Mouse (Mus musculus) MEL (cell line): ENCODE results near the gene Pard3b. TPM values are rescaled to one million over a fixed set of nuclear protein-coding genes. Genes with fewer than 3 reads are reported as not detected.

ENCODE experiments used
- DNase-seq: peaks from one replicate; pipeline ENCODE4 v3.0.0; 2011; ENCODE audit warnings: low read depth, low spot score
- H3K27ac ChIP-seq: 2 replicates; pipeline ENCODE4 v1.5.1; 2012; ENCODE audit warnings: low read depth, mild to moderate bottlenecking, control low read depth, low read length, moderate library complexity; ENCODE audit not compliant: control insufficient read depth
- H3K27me3 ChIP-seq, 2 experiments: fragments of 150-350 bp in 1 of 2; sonication (generic) in 1 of 2; 2 replicates each; pipeline ENCODE4 v1.6.1; 2012; ENCODE audit warnings: low read length in 2 of 2, mild to moderate bottlenecking in 2 of 2, improper control_type of control experiment in 1 of 2, moderate library complexity in 1 of 2; ENCODE audit not compliant: insufficient read depth in 2 of 2, control insufficient read depth in 1 of 2
- H3K36me3 ChIP-seq, 2 experiments: 2 replicates each; pipeline ENCODE4 v1.6.1; 2012 to 2014; ENCODE audit warnings: low read length in 2 of 2, improper control_type of control experiment in 1 of 2, inconsistent platforms in 1 of 2, mild to moderate bottlenecking in 1 of 2; ENCODE audit not compliant: insufficient read depth in 2 of 2, control insufficient read depth in 1 of 2
- H3K4me1 ChIP-seq, 2 experiments: fragments of 150-350 bp in 1 of 2; sonication (generic) in 1 of 2; 2 replicates each; pipeline ENCODE4 v1.6.1; 2012; ENCODE audit warnings: low read length in 2 of 2, improper control_type of control experiment in 1 of 2, mild to moderate bottlenecking in 1 of 2; ENCODE audit not compliant: insufficient read depth in 2 of 2, control insufficient read depth in 1 of 2
- H3K4me3 ChIP-seq, 2 experiments: fragments of 150-350 bp in 1 of 2; sonication (generic) in 1 of 2; 2 replicates each; pipeline ENCODE4 v1.5.1; 2012; ENCODE audit warnings: low read depth in 2 of 2, low read length in 2 of 2, mild to moderate bottlenecking in 2 of 2, moderate library complexity in 2 of 2, control low read depth in 1 of 2, improper control_type of control experiment in 1 of 2; ENCODE audit not compliant: control insufficient read depth in 1 of 2, insufficient read depth in 1 of 2
- H3K79me2 ChIP-seq: 2 replicates; pipeline ENCODE4 v1.6.1; 2012; ENCODE audit warnings: mild to moderate bottlenecking, low read length, moderate library complexity; ENCODE audit not compliant: control insufficient read depth, poor library complexity, insufficient read depth
- H3K9ac ChIP-seq: 2 replicates; pipeline ENCODE4 v1.6.1; 2012; ENCODE audit warnings: low read depth, mild to moderate bottlenecking, control low read depth, low read length, moderate library complexity; ENCODE audit not compliant: control insufficient read depth, poor library complexity, severe bottlenecking
- H3K9me3 ChIP-seq: fragments of 150-350 bp; sonication (generic); replicated peaks from 2 replicates; pipeline ENCODE4 v1.6.1; 2012; ENCODE audit warnings: mild to moderate bottlenecking, low read length, improper control_type of control experiment, moderate library complexity; ENCODE audit not compliant: insufficient read depth
- BHLHE40 ChIP-seq: IDR thresholded peaks from 2 replicates; pipeline ENCODE4 v1.6.1; 2012; ENCODE audit warnings: low read depth, mild to moderate bottlenecking, inconsistent platforms, low read length, improper control_type of control experiment, borderline replicate concordance
- CHD1 ChIP-seq: IDR thresholded peaks from 2 replicates; pipeline ENCODE4 v1.6.1; 2012; ENCODE audit warnings: low read depth, mild to moderate bottlenecking, inconsistent platforms, low read length, improper control_type of control experiment
- CHD2 ChIP-seq: IDR thresholded peaks from 2 replicates; pipeline ENCODE4 v1.6.1; 2011; ENCODE audit warnings: low read length, improper control_type of control experiment
- E2F4 ChIP-seq: IDR thresholded peaks from 2 replicates; pipeline ENCODE4 v1.6.1; 2011; ENCODE audit warnings: low read depth, low read length, improper control_type of control experiment, borderline replicate concordance
- ELF1 ChIP-seq: IDR thresholded peaks from 2 replicates; pipeline ENCODE4 v1.6.1; 2014; ENCODE audit warnings: low read depth, mild to moderate bottlenecking, inconsistent platforms, low read length, improper control_type of control experiment, moderate library complexity
- ETS1 ChIP-seq: IDR thresholded peaks from 2 replicates; pipeline ENCODE4 v1.6.1; 2012; ENCODE audit warnings: low read depth, mild to moderate bottlenecking, inconsistent platforms, low read length, improper control_type of control experiment, moderate library complexity
- GABPA ChIP-seq: IDR thresholded peaks from 2 replicates; pipeline ENCODE4 v1.6.1; 2012; ENCODE audit warnings: low read depth, mild to moderate bottlenecking, inconsistent platforms, low read length, improper control_type of control experiment, moderate library complexity
- MAFK ChIP-seq: IDR thresholded peaks from 2 replicates; pipeline ENCODE4 v1.6.1; 2011; ENCODE audit warnings: low read depth, mild to moderate bottlenecking, low read length, improper control_type of control experiment, borderline replicate concordance
- MEF2A ChIP-seq: IDR thresholded peaks from 2 replicates; pipeline ENCODE4 v1.6.1; 2014; ENCODE audit warnings: low read depth, mild to moderate bottlenecking, inconsistent platforms, low read length, improper control_type of control experiment; ENCODE audit not compliant: poor library complexity, insufficient replicate concordance, severe bottlenecking; ENCODE audit errors: extremely low read depth
- MYB ChIP-seq: IDR thresholded peaks from 2 replicates; pipeline ENCODE4 v1.6.1; 2011; ENCODE audit warnings: mild to moderate bottlenecking, low read depth, low read length, improper control_type of control experiment
- NELFE ChIP-seq: IDR thresholded peaks from 2 replicates; pipeline ENCODE4 v1.6.1; 2011; ENCODE audit warnings: low read depth, low read length, improper control_type of control experiment
- NRF1 ChIP-seq: IDR thresholded peaks from 2 replicates; pipeline ENCODE4 v1.6.1; 2014; ENCODE audit warnings: low read depth, mild to moderate bottlenecking, inconsistent platforms, low read length, improper control_type of control experiment, moderate library complexity; ENCODE audit not compliant: poor library complexity, insufficient read depth, severe bottlenecking
- POLR2AphosphoS2 ChIP-seq: IDR thresholded peaks from 2 replicates; pipeline ENCODE4 v1.6.1; 2011; ENCODE audit warnings: low read length, improper control_type of control experiment
- POLR2AphosphoS5 ChIP-seq: IDR thresholded peaks from 2 replicates; pipeline ENCODE4 v1.6.1; 2012; ENCODE audit warnings: low read depth, borderline replicate concordance, mild to moderate bottlenecking, inconsistent platforms, low read length, moderate library complexity, mixed read lengths
- SMC3 ChIP-seq: IDR thresholded peaks from 2 replicates; pipeline ENCODE4 v1.6.1; 2011; ENCODE audit warnings: low read depth, low read length, improper control_type of control experiment
- TAL1 ChIP-seq: IDR thresholded peaks from 2 replicates; pipeline ENCODE4 v1.6.1; 2012; ENCODE audit warnings: mild to moderate bottlenecking, inconsistent platforms, low read length, moderate library complexity, mixed read lengths
- TCF12 ChIP-seq: IDR thresholded peaks from 2 replicates; pipeline ENCODE4 v1.6.1; 2014; ENCODE audit warnings: low read depth, mild to moderate bottlenecking, inconsistent platforms, low read length, improper control_type of control experiment, moderate library complexity
- UBTF ChIP-seq: IDR thresholded peaks from 2 replicates; pipeline ENCODE4 v1.6.1; 2012; ENCODE audit warnings: low read depth, mild to moderate bottlenecking, inconsistent platforms, low read length, improper control_type of control experiment, moderate library complexity, borderline replicate concordance; ENCODE audit not compliant: insufficient read depth
- USF1 ChIP-seq: IDR thresholded peaks from 2 replicates; pipeline ENCODE4 v1.6.1; 2014; ENCODE audit warnings: low read depth, mild to moderate bottlenecking, inconsistent platforms, low read length, improper control_type of control experiment, moderate library complexity
- USF2 ChIP-seq, 2 experiments: IDR thresholded peaks; 2 replicates each; pipeline ENCODE4 v1.6.1; 2011 to 2012; ENCODE audit warnings: improper control_type of control experiment in 2 of 2, low read length in 2 of 2, borderline replicate concordance in 1 of 2, inconsistent platforms in 1 of 2, low read depth in 1 of 2, mild to moderate bottlenecking in 1 of 2; ENCODE audit not compliant: insufficient read depth in 1 of 2
- ZC3H11A ChIP-seq: IDR thresholded peaks from 2 replicates; pipeline ENCODE4 v1.6.1; 2012; ENCODE audit warnings: low read depth, mild to moderate bottlenecking, inconsistent platforms, low read length, improper control_type of control experiment
- ZMIZ1 ChIP-seq: IDR thresholded peaks from 2 replicates; pipeline ENCODE4 v1.6.1; 2012; ENCODE audit warnings: low read depth, mild to moderate bottlenecking, inconsistent platforms, low read length, improper control_type of control experiment, moderate library complexity
- ZNF384 ChIP-seq: IDR thresholded peaks from 2 replicates; pipeline ENCODE4 v1.6.1; 2012; ENCODE audit warnings: low read depth, mild to moderate bottlenecking, inconsistent platforms, low read length, improper control_type of control experiment
- polyA plus RNA-seq, 2 experiments: library from polyadenylated mRNA; stranded (reverse) in 1 of 2; unstranded in 1 of 2; fragments of >175 nt in 1 of 2; fragments of >200 nt in 1 of 2; gene quantifications; 2 replicates each; pipeline versions ENCODE4 v1.2.1 to v1.2.4; 2012; ENCODE audit warnings: low replicate concordance in 2 of 2, low read depth in 1 of 2; ENCODE audit not compliant: insufficient read length in 2 of 2, insufficient read depth in 1 of 2, missing spikeins in 1 of 2
- total RNA-seq: library from RNA; depleted of rRNA; stranded (reverse); fragments of 300-350 nt; gene quantifications from 2 replicates; pipeline ENCODE4 v1.2.3, GENCODE M21; 2012

Gene Pard3b
- total and polyA plus RNA-seq, 3 experiments: not detected

DNA sequence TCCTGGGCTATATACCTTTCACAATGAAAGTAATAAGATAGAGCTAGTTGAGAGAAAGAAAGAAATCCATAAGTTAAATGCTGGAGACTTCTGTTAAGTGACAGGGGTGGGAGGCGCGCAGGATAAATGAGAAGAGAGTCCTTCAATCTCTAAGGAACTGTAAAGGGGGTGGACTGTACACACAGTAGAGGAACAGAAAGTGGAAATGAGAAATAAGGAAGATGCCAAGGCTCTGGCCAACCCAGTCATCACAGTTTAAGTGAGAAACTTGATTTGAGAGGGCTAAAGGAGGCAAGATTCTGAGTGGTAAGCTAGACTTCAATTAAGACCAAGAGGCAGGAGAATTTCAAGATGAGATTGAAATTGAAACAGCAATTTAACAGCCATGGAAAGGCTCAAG lies 645.0 kb downstream of the Pard3b start:
- Histone ChIP-seq H3K79me2 (no peaks in the 10 kb centered on the region), H3K4me1 (no peaks in the 10 kb centered on the region), H3K27me3 (no peaks in the 10 kb centered on the region), H3K9me3 (no peaks in the 10 kb centered on the region), H3K4me3 (no peak overlapping the region), H3K9ac (no peak overlapping the region), H3K36me3 (no peaks in the 10 kb centered on the region), H3K27ac (no peak overlapping the region)
- no peak for DNase-seq
- TF ChIP-seq TAL1: no peak
- no peak for TF ChIP-seq UBTF
- no peak for TF ChIP-seq POLR2AphosphoS5
- no peak for TF ChIP-seq E2F4
- TF ChIP-seq USF1: no peak
- no peak for TF ChIP-seq GABPA
- TF ChIP-seq NRF1: no peak
- no peak for TF ChIP-seq NELFE
- TF ChIP-seq MAFK: no peak
- no peak for TF ChIP-seq ZC3H11A
- no peak for TF ChIP-seq TCF12
- TF ChIP-seq USF2 (IDR thresholded peaks at IDR 0.05; ENCODE audit: borderline replicate concordance in 1 of 2, insufficient read depth in 1 of 2, low read depth in 1 of 2, low read length in 2 of 2): no peak
- TF ChIP-seq CHD2: no peak
- no peak for TF ChIP-seq ELF1
- no peak for TF ChIP-seq POLR2AphosphoS2
- TF ChIP-seq ZNF384: no peak

DNA sequence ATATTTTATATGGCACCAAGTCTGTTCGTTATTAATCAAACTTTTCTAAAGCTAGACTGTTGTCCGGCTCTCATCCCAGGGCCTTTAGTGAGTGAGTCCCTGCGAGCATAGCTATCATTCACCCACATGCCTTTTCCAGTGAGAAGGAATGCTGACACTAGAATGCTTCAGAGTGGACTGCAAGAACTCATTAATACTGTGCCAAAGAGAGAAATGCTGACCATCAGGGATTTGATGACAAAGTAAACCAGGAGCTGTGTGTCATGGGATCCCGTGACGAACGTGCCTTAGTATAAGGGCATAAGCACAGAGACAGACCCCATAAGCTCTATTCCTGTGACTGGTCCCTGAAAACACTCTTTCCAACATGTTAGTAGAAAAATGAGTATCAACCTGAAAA lies 670.8 kb downstream of the Pard3b start:
- Histone ChIP-seq H3K36me3 (no peaks in the 10 kb centered on the region), H3K4me1 (no peaks in the 10 kb centered on the region)

More for the DNA sequence above, 670.8 kb downstream of the Pard3b start:
- Histone ChIP-seq H3K4me3 (no peak overlapping the region), H3K9ac (no peak overlapping the region), H3K27ac (no peak overlapping the region), H3K9me3 (no peaks in the 10 kb centered on the region), H3K27me3 (no peaks in the 10 kb centered on the region), H3K79me2 (no peaks in the 10 kb centered on the region)
- no peak for DNase-seq
- TF ChIP-seq ZMIZ1: no peak
- no peak for TF ChIP-seq SMC3
- TF ChIP-seq CHD1: no peak
- TF ChIP-seq ETS1: no peak
- no peak for TF ChIP-seq ELF1
- TF ChIP-seq POLR2AphosphoS2: no peak
- TF ChIP-seq MEF2A: no peak
- no peak for TF ChIP-seq E2F4
- TF ChIP-seq MYB: no peak
- TF ChIP-seq MAFK: no peak
- no peak for TF ChIP-seq TAL1
- TF ChIP-seq BHLHE40: no peak
- no peak for TF ChIP-seq CHD2
- no peak for TF ChIP-seq ZC3H11A
- no peak for TF ChIP-seq USF1
